Mouse (Mus musculus) stomach, postnatal 0 days (tissue): Measurements from ENCODE around the gene 2610021A01Rik. TPM values are rescaled to one million over a fixed set of nuclear protein-coding genes. Genes with fewer than 3 reads are reported as not detected.
"Not testable (repeated sequence)": the region's sequence is repeated elsewhere in the genome, so short reads cannot be mapped to it uniquely, and the experiment has no call there.

ENCODE experiments used
- ATAC-seq: fragments of 200-750 bp; cut with Nextera tagmentation; 2 replicates; pipeline ENCODE4 v1.8.0; 2017; ENCODE audit not compliant: low FRiP score, low TSS enrichment
- DNase-seq: peaks from one replicate; pipeline ENCODE4 v3.0.0-alpha.2; 2016; ENCODE audit warnings: low spot score
- H3K27ac ChIP-seq: fragments of 300-500 bp; sonication (generic); replicated peaks from 2 replicates; pipeline ENCODE4 v1.5.1; 2014; ENCODE audit warnings: mild to moderate bottlenecking, control low read depth
- H3K27me3 ChIP-seq: fragments of 300-500 bp; sonication (generic); 2 replicates; pipeline ENCODE4 v1.6.1; 2014; ENCODE audit warnings: low read length; ENCODE audit not compliant: control insufficient read depth, insufficient read depth
- H3K36me3 ChIP-seq: fragments of 300-500 bp; sonication (generic); 2 replicates; pipeline ENCODE4 v1.6.1; 2014; ENCODE audit warnings: low read length, mixed read lengths; ENCODE audit not compliant: control insufficient read depth, insufficient read depth
- H3K4me1 ChIP-seq: fragments of 300-500 bp; sonication (generic); replicated peaks from 2 replicates; pipeline ENCODE4 v1.6.1; 2014; ENCODE audit warnings: antibody characterized with exemption; ENCODE audit not compliant: control insufficient read depth, insufficient read depth
- H3K4me2 ChIP-seq: fragments of 300-500 bp; sonication (generic); replicated peaks from 2 replicates; pipeline ENCODE4 v1.6.1; 2014; ENCODE audit warnings: low read depth, mild to moderate bottlenecking, control low read depth, moderate library complexity
- H3K4me3 ChIP-seq: fragments of 300-500 bp; sonication (generic); 2 replicates; pipeline ENCODE4 v1.5.1; 2014; ENCODE audit warnings: low read depth, low read length, control low read depth
- H3K9ac ChIP-seq: fragments of 300-500 bp; sonication (generic); 2 replicates; pipeline ENCODE4 v1.6.1; 2014; ENCODE audit warnings: mild to moderate bottlenecking, low read length, control low read depth, mixed read lengths
- H3K9me3 ChIP-seq: fragments of 300-500 bp; sonication (generic); 2 replicates; pipeline ENCODE4 v1.6.1; 2016; ENCODE audit warnings: low read length; ENCODE audit not compliant: control insufficient read depth
- CTCF ChIP-seq: IDR thresholded peaks from 2 replicates; pipeline ENCODE4 v1.5.1; 2016; ENCODE audit warnings: antibody characterized with exemption, low read depth, mild to moderate bottlenecking, moderate library complexity
- EP300 ChIP-seq: optimal IDR thresholded peaks from 2 replicates; pipeline ENCODE3; 2016; ENCODE audit warnings: antibody characterized with exemption
- WGBS: fragments of 180-500 bp; shearing (Covaris S2); extraction: QIAGEN DNeasy Blood & Tissue Kit; methylation state at CpG from one replicate; pipeline ENCODE4 v1.1.7; 2014; 5-methylcytosine and 5-hydroxymethylcytosine counted together
- polyA plus RNA-seq: library from polyadenylated mRNA; unstranded; fragments of >200 nt; fragmentation: Nextera tagmentation; extraction: Ambion mirVana; gene quantifications from 2 replicates; pipeline ENCODE4 v1.2.1, GENCODE M21; 2015

Gene 2610021A01Rik
- polyA plus RNA-seq, 1 experiment from 2014 or later = 3.7 TPM

DNA sequence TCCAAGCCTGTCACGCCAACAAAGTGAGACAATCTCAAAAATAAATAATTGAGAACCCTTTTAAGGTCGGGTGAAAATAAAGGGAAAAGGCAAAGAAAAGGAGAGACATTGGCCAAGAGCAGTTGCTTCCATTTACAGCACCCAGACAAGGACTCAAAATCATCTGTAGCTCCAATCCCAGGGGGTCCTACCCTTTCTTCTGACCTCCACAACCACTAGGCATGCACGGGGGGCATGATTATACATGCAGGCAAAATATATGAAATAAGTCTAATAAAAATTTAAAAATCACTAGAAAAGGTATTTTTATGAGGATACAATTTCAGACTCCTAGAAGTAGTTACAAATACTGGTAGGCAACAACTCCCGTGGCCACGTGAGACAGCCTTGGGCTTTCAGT, 415 bp upstream of the 2610021A01Rik start:
- DNase-seq (no peak), ATAC-seq (no peak)
- Histone ChIP-seq H3K36me3 (no peaks in the 10 kb centered on the region), H3K9me3 (no peaks in the 10 kb centered on the region), H3K4me1 (no peaks in the 10 kb centered on the region), H3K4me2 (peak overlapping the region; percentile 75), H3K27ac (no peak overlapping the region), H3K9ac (peak overlapping the region; percentile 48), H3K27me3 (no peaks in the 10 kb centered on the region), H3K4me3 (peak overlapping the region; percentile 63)
- TF ChIP-seq EP300 = no peak
- no peak for TF ChIP-seq CTCF
- 46% methylated on average over 5 of the region's 5 CpGs for WGBS

DNA sequence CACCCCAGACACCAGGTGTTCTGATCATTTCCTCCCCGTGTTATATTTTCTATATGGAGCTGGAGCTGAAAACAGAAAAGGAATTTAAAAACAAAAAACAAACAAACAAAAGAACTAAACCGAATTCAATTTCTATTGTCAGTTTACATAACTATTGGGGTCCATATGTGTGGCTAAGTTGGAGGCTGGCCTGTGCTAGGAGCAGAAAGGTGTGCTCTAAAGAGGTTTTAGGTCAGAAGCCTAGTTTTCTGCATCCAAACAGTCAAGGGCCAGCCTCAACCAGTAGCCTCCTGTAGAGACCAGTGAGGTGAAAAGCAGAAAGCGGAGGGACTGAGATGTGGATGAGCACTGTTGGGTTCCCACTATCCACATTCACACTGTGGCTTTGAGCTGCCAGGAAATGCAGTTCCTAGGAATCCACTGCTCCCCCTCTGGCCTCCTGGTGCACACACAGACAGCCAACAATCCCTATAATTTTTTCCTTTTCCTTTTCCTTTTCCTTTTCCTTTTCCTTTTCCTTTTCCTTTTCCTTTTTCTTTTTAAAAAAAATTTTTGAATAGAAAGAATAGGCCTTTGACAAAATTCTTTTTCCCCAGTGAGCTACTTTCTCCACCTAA, 1.0 kb downstream of the 2610021A01Rik start:
- ATAC-seq (no peak), DNase-seq (peak; percentile 24)
- WGBS = 13% methylated on average over 3 of the region's 3 CpGs
- TF ChIP-seq CTCF (peak; percentile 52), EP300 (no peak)
- Histone ChIP-seq H3K4me2 (peak overlapping the region; percentile 75), H3K9ac (peak overlapping the region; percentile 66), H3K9me3 (no peaks in the 10 kb centered on the region), H3K27ac (no peak overlapping the region), H3K4me1 (no peaks in the 10 kb centered on the region), H3K4me3 (peak overlapping the region; percentile 63), H3K36me3 (no peaks in the 10 kb centered on the region), H3K27me3 (no peaks in the 10 kb centered on the region)

DNA sequence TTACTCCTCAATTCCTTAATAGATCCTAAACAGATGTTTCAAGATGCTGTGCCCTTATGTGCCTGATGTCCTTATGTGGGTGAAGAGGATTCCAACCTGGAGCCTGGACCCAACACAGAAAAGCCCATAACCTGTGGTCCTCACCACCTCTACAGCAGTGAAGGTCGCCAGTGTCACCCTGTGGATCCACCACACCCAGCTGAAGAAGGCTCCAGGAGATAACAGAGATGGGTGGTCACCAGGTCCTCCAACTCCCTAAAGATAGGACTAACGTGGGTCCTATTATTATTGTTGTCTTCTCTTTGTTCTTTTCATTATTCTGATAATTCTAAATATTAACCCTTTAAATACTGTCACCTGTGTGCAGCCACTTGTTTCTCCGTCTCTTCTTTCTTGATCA, 12.6 kb downstream of the 2610021A01Rik start:
- Histone ChIP-seq H3K4me1 (no peaks in the 10 kb centered on the region), H3K27me3 (no peaks in the 10 kb centered on the region), H3K27ac (no peak overlapping the region), H3K36me3 (peaks cover 6% of the 10 kb centered on the region), H3K4me3 (no peak overlapping the region), H3K9me3 (no peaks in the 10 kb centered on the region), H3K9ac (no peak overlapping the region), H3K4me2 (no peak overlapping the region)
- ATAC-seq (no peak), DNase-seq (no peak)
- WGBS = 81% methylated on average over 3 of the region's 3 CpGs
- TF ChIP-seq CTCF (no peak), EP300 (no peak)

DNA sequence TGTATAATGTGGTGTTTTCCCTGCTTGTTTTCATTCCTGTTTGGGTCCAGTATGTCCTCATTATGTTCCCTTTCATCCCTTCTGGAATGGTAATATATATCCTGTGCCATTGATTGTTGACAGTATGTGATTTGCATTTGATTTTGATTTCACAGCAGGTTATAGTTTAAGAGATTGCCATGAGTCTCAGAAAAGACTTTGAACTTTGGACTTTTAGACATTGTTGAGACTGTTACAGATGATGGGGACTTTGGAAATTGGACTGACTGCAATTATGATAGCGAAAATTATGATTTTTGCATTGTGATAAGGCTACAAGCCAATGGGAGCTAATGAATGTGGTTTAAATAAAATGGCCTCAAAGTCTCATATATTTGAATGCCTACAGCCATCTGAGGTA, 17.2 kb downstream of the 2610021A01Rik start:
- not testable (repeated sequence) for H3K4me3 ChIP-seq, H3K9ac ChIP-seq, H3K36me3 ChIP-seq, H3K27ac ChIP-seq, H3K4me1 ChIP-seq, H3K27me3 ChIP-seq, DNase-seq, H3K9me3 ChIP-seq, ATAC-seq, H3K4me2 ChIP-seq
- 85% methylated on average over 1 of the region's 1 CpGs for WGBS

DNA sequence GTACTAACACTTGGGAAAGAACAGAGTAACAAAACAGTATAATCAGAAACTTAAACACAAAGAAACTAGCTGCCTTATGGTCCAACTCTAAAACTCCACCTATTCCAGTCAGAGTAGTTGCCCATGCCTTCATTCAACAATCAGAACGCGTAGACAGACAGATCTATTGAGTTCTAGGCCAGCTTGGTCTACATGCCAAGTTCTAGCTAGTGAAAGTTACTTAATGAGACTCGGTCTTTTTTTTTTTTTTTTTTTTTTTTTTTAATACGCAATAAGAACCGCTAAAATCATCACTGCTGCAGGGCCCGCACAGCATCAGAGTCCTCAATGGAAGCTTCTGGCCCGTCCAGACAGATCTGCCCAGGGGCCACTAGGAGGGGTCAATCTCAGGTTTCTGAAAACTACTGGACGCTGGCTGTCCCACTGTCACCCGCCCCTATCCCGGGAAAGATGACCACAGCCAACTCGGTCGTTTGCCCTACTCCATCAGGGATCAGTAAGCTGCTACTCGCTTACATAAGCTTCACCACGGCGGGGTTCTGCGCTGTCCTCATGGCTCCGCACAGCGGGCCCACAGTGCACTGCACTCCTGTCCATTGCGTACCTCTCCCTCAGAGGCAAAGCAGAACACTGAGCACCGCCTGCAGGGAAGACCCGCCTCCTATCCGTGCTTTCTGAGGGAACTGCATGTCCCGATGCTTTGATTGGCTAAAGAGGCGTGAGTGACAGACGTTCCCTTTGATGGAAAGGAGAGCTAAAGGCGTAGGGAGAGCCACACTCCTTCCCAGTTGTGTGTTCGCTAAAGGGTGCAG, 33.6 kb downstream of the 2610021A01Rik start, which contains the start of gene Zfp788:
Zfp788 (plus strand) TSS at position 795 of the 812 bp plus-strand sequence.
- peak; percentile 88 for DNase-seq
- WGBS = under 1% methylated on average over 27 of the region's 27 CpGs
- Histone ChIP-seq H3K4me3 (peak within 1 kb of the TSS; percentile 65), H3K9ac (peak within 1 kb of the TSS; percentile 69), H3K27me3 (no peaks in the 10 kb centered on the region), H3K4me1 (0 out of 2 replicates have a peak, but pooled peaks cover 2% of the 10 kb centered on the region), H3K9me3 (no peaks in the 10 kb centered on the region), H3K27ac (peak within 1 kb of the TSS; percentile 96), H3K4me2 (peak within 1 kb of the TSS; percentile 89), H3K36me3 (peaks cover 3% of the 10 kb centered on the region; the same call in 1 of the 2 replicates)
- peak; percentile 98 for ATAC-seq
- TF ChIP-seq EP300 (no peak), CTCF (peak; percentile 82)
